Comparison of ENCODE assay signal across 12 mouse cellular contexts in the genomic region with DNA sequence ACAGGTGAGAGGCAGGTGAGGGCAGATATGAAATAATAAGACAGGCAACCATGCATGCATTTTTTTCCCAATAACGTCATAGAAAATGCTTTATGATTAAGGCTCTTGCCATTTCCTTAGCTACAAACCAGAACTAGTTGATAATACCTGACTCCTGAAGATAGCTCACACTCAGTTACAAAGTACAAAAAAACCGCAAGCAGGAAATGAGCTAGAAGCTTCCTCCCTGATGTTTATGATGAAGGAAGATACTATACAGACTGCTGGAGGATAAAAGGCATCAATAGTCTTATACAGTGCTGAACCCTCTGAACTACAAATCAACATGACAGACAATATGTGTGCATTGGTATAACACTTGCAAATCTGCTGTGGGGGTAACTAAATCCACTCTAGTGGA.
"Had no signal": no experiment of that assay in that cellular context is flagged by ENCODE, and none has a peak within 500 bp of the region (broad histone marks: within the 10 kb centered on the region; RNA-seq: fewer than 3 reads in every experiment).

No protein-coding gene starts in this region.

- ATAC-seq: midbrain, embryonic 16.5 days had no signal

- DNase-seq: kidney, adult 11 months; kidney, adult 9 months; kidney, postnatal 25 days; layer of hippocampus, adult 9-11 months; liver, embryonic 13.5 days; lung, adult 2 months; lung, postnatal 14 days; lung, postnatal 4 days; right cerebral cortex, postnatal 4 days; thymus, adult 2 months; thymus, postnatal 25 days had no signal
